Mouse (Mus musculus) spleen, adult 2 months (tissue): ENCODE results near the gene Stk39. TPM values are rescaled to one million over a fixed set of nuclear protein-coding genes. Genes with fewer than 3 reads are reported as not detected.

Experiments used
- DNase-seq, 2 experiments: peaks; one replicate each; pipeline versions ENCODE4 v3.0.0 to v3.0.0-alpha.2; 2012 to 2021; ENCODE audit warnings: low spot score in 2 of 2, low read depth in 1 of 2
- H3K27ac ChIP-seq: fragments of 200-500 bp; 2 replicates; pipeline ENCODE4 v1.5.1; 2012; ENCODE audit warnings: low read length, inconsistent platforms; ENCODE audit not compliant: insufficient read depth
- H3K27me3 ChIP-seq: fragments of 200-500 bp; 2 replicates; pipeline ENCODE4 v1.6.1; 2012; ENCODE audit warnings: mild to moderate bottlenecking, moderate library complexity, low read length, inconsistent platforms; ENCODE audit not compliant: control insufficient read depth, insufficient read depth
- H3K36me3 ChIP-seq: fragments of 200-500 bp; 2 replicates; pipeline ENCODE4 v1.6.1; 2012; ENCODE audit warnings: mild to moderate bottlenecking, low read length, inconsistent platforms; ENCODE audit not compliant: control insufficient read depth, insufficient read depth
- H3K4me1 ChIP-seq: fragments of 200-500 bp; 2 replicates; pipeline ENCODE4 v1.6.1; 2011; ENCODE audit warnings: inconsistent platforms; ENCODE audit not compliant: control insufficient read depth, insufficient read depth, insufficient read length
- H3K4me3 ChIP-seq: fragments of 200-500 bp; 2 replicates; pipeline ENCODE4 v1.5.1; 2011; ENCODE audit warnings: mild to moderate bottlenecking, inconsistent platforms; ENCODE audit not compliant: insufficient read depth, insufficient read length; ENCODE audit errors: extremely low read depth
- CTCF ChIP-seq: fragments of 200-500 bp; IDR thresholded peaks from 2 replicates; pipeline ENCODE4 v1.5.1; 2011; ENCODE audit warnings: mild to moderate bottlenecking, inconsistent platforms; ENCODE audit not compliant: insufficient read depth, insufficient read length, insufficient replicate concordance; ENCODE audit errors: extremely low read depth
- POLR2A ChIP-seq: fragments of 200-500 bp; IDR thresholded peaks from 2 replicates; pipeline ENCODE4 v1.6.1; 2011; ENCODE audit warnings: low read depth, low read length, inconsistent platforms
- WGBS: fragments of 180-500 bp; shearing (Covaris S2); methylation state at CpG from one replicate; pipeline ENCODE4 v1.1.7; 2018; 5-methylcytosine and 5-hydroxymethylcytosine counted together
- polyA plus RNA-seq: library from polyadenylated mRNA; depleted of rRNA; stranded (reverse); fragments of >200 nt; gene quantifications from 2 replicates; pipeline ENCODE4 v1.2.3, GENCODE M21; 2012

The Stk39 gene
- polyA plus RNA-seq, 1 experiment = 3.8 TPM

- TF ChIP-seq POLR2A = no peak
- TF ChIP-seq CTCF = no peak
- Histone ChIP-seq H3K4me3 (no peak overlapping the region), H3K27me3 (no peaks in the 10 kb centered on the region), H3K27ac (no peak overlapping the region), H3K4me1 (no peaks in the 10 kb centered on the region), H3K36me3 (no peaks in the 10 kb centered on the region)
- no peak for DNase-seq
- WGBS = 65% methylated on average over 4 of the region's 4 CpGs
These were observed 217.3 kb downstream of the Stk39 start for GRCm38 (mm10) chr2:68254756-68255155.

- H3K36me3 ChIP-seq = no peaks in the 10 kb centered on the region
- TF ChIP-seq CTCF = no peak
- TF ChIP-seq POLR2A = no peak
- H3K4me3 ChIP-seq = no peak overlapping the region
- H3K27me3 ChIP-seq = no peaks in the 10 kb centered on the region
- DNase-seq = no peak
- no peaks in the 10 kb centered on the region for H3K4me1 ChIP-seq
- H3K27ac ChIP-seq = no peak overlapping the region
- 94% methylated on average over 2 of the region's 2 CpGs for WGBS
These were observed 218.8 kb downstream of the Stk39 start for GRCm38 (mm10) chr2:68253222-68253621.

- Histone ChIP-seq H3K4me3 (no peak overlapping the region), H3K27ac (no peak overlapping the region), H3K4me1 (no peaks in the 10 kb centered on the region), H3K36me3 (no peaks in the 10 kb centered on the region), H3K27me3 (no peaks in the 10 kb centered on the region)
- TF ChIP-seq POLR2A (no peak), CTCF (no peak)
- WGBS = 87% methylated on average over 6 of the region's 6 CpGs
- no peak for DNase-seq
These were observed 219.9 kb downstream of the Stk39 start for GRCm38 (mm10) chr2:68252048-68252758.

- no peaks in the 10 kb centered on the region for H3K36me3 ChIP-seq
- no peak overlapping the region for H3K27ac ChIP-seq
- no peaks in the 10 kb centered on the region for H3K27me3 ChIP-seq
- H3K4me1 ChIP-seq = no peaks in the 10 kb centered on the region
- TF ChIP-seq CTCF (no peak), POLR2A (no peak)
- no peak for DNase-seq
- H3K4me3 ChIP-seq = no peak overlapping the region
- 92% methylated on average over 10 of the region's 10 CpGs for WGBS
These were observed 221.2 kb downstream of the Stk39 start for GRCm38 (mm10) chr2:68250897-68251296.

GRCm38 (mm10) chr2:68249855-68250424, 222.1 kb downstream of the Stk39 start:
- Histone ChIP-seq H3K27ac (no peak overlapping the region), H3K4me1 (no peaks in the 10 kb centered on the region), H3K27me3 (no peaks in the 10 kb centered on the region), H3K4me3 (no peak overlapping the region), H3K36me3 (no peaks in the 10 kb centered on the region)
- DNase-seq = no peak
- no peak for TF ChIP-seq CTCF
- TF ChIP-seq POLR2A = no peak
- WGBS = 70% methylated on average over 4 of the region's 4 CpGs

GRCm38 (mm10) chr2:68246284-68246683, 225.8 kb downstream of the Stk39 start:
- WGBS = 74% methylated on average over 3 of the region's 3 CpGs
- Histone ChIP-seq H3K36me3 (no peaks in the 10 kb centered on the region), H3K27me3 (no peaks in the 10 kb centered on the region), H3K4me1 (no peaks in the 10 kb centered on the region), H3K4me3 (no peak overlapping the region), H3K27ac (no peak overlapping the region)
- no peak for TF ChIP-seq POLR2A
- no peak for TF ChIP-seq CTCF
- no peak for DNase-seq

- H3K27ac ChIP-seq = no peak overlapping the region
- H3K27me3 ChIP-seq = no peaks in the 10 kb centered on the region
- DNase-seq = no peak
- no peak overlapping the region for H3K4me3 ChIP-seq
- WGBS = 92% methylated on average over 1 of the region's 1 CpGs
- H3K36me3 ChIP-seq = no peaks in the 10 kb centered on the region
- H3K4me1 ChIP-seq = no peaks in the 10 kb centered on the region
- TF ChIP-seq POLR2A = no peak
- TF ChIP-seq CTCF = no peak
These were observed 227.5 kb downstream of the Stk39 start for GRCm38 (mm10) chr2:68244556-68244955.
